Mouse (Mus musculus) lung, embryonic 16.5 days (tissue): Measurements from ENCODE around the gene Gm28230. TPM values are rescaled to one million over a fixed set of nuclear protein-coding genes. Genes with fewer than 3 reads are reported as not detected.

ENCODE experiments used
- ATAC-seq: fragments of 200-750 bp; cut with Nextera tagmentation; 2 replicates; pipeline ENCODE4 v1.8.0; 2017; ENCODE audit warnings: low read depth, mild to moderate bottlenecking, moderate library complexity
- H3K27ac ChIP-seq: fragments of 300-500 bp; sonication (generic); 2 replicates; pipeline ENCODE4 v1.5.1; 2014; ENCODE audit warnings: mild to moderate bottlenecking, control low read depth, low read length
- H3K27me3 ChIP-seq: fragments of 300-500 bp; sonication (generic); 2 replicates; pipeline ENCODE4 v1.6.1; 2014; ENCODE audit warnings: low read depth, low read length, mixed read lengths; ENCODE audit not compliant: control insufficient read depth, insufficient read depth
- H3K36me3 ChIP-seq: fragments of 300-500 bp; sonication (generic); 2 replicates; pipeline ENCODE4 v1.6.1; 2014; ENCODE audit warnings: low read length; ENCODE audit not compliant: control insufficient read depth, insufficient read depth
- H3K4me1 ChIP-seq: fragments of 300-500 bp; sonication (generic); replicated peaks from 2 replicates; pipeline ENCODE4 v1.6.1; 2014; ENCODE audit warnings: low read length, mixed read lengths; ENCODE audit not compliant: control insufficient read depth, insufficient read depth
- H3K4me2 ChIP-seq: fragments of 300-500 bp; sonication (generic); 2 replicates; pipeline ENCODE4 v1.6.1; 2014; ENCODE audit warnings: low read depth, low read length, control low read depth
- H3K4me3 ChIP-seq: fragments of 300-500 bp; sonication (generic); 2 replicates; pipeline ENCODE4 v1.5.1; 2014; ENCODE audit warnings: mild to moderate bottlenecking, low read length, control low read depth
- H3K9ac ChIP-seq: fragments of 300-500 bp; sonication (generic); 2 replicates; pipeline ENCODE4 v1.6.1; 2014; ENCODE audit warnings: low read length, control low read depth
- H3K9me3 ChIP-seq: fragments of 300-500 bp; sonication (generic); 2 replicates; pipeline ENCODE4 v1.6.1; 2016; ENCODE audit warnings: low read length; ENCODE audit not compliant: control insufficient read depth
- WGBS: fragments of 180-500 bp; shearing (Covaris S2); extraction: QIAGEN DNeasy Blood & Tissue Kit; methylation state at CpG from one replicate; pipeline ENCODE4 v1.1.7; 2014; 5-methylcytosine and 5-hydroxymethylcytosine counted together
- polyA plus RNA-seq: library from polyadenylated mRNA; unstranded; fragments of >200 nt; fragmentation: Nextera tagmentation; extraction: Ambion mirVana; gene quantifications from 2 replicates; pipeline ENCODE4 v1.2.1, GENCODE M21; 2015

Gm28230 gene
- polyA plus RNA-seq, 1 experiment from 2014 or later: not detected

- Histone ChIP-seq H3K27ac (no peak overlapping the region), H3K9me3 (no peaks in the 10 kb centered on the region), H3K4me2 (no peak overlapping the region), H3K27me3 (peaks cover 92% of the 10 kb centered on the region), H3K4me1 (peaks cover 5% of the 10 kb centered on the region; the same call in 1 of the 2 replicates), H3K36me3 (no peaks in the 10 kb centered on the region), H3K9ac (no peak overlapping the region), H3K4me3 (no peak overlapping the region)
- no peak for ATAC-seq
- 57% methylated on average over 1 of the region's 1 CpGs for WGBS
Measured at GRCm38 (mm10) chr2:74751861-74752260, 25.3 kb downstream of the Gm28230 start.

- no peaks in the 10 kb centered on the region for H3K9me3 ChIP-seq
- 0 out of 2 replicates have a peak, but pooled peaks cover 5% of the 10 kb centered on the region for H3K4me1 ChIP-seq
- H3K27me3 ChIP-seq: peaks cover 85% of the 10 kb centered on the region
- no peak overlapping the region for H3K27ac ChIP-seq
- ATAC-seq: no peak
- no peak overlapping the region for H3K9ac ChIP-seq
- 3% methylated on average over 45 of the region's 45 CpGs for WGBS
- H3K4me3 ChIP-seq: peak overlapping the region; percentile 29
- no peaks in the 10 kb centered on the region for H3K36me3 ChIP-seq
- H3K4me2 ChIP-seq: peak overlapping the region; percentile 53
Measured at GRCm38 (mm10) chr2:74752431-74753174, 26.1 kb downstream of the Gm28230 start.

DNA sequence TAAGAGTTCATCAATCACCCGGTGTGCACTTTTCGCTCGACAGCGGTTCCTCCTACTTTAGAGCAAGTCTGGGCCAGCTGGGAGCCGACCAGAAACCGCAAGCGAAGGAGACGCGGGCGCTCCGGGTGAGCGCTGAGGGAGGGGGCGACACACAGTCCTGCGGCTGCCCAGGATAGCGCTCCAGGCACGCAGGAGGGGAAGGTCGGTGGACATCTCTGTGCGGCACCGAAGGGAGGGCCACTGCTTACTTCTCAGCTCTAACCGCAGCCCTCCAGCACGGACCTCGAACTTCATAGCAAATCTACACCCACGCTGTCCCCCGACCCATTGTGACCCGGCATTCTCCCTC, 26.6 kb downstream of the Gm28230 start:
- Histone ChIP-seq H3K9ac (no peak overlapping the region), H3K36me3 (no peaks in the 10 kb centered on the region), H3K9me3 (no peaks in the 10 kb centered on the region), H3K4me3 (peak overlapping the region; percentile 29), H3K27ac (no peak overlapping the region), H3K4me2 (peak overlapping the region; percentile 53), H3K4me1 (0 out of 2 replicates have a peak, but pooled peaks cover 5% of the 10 kb centered on the region), H3K27me3 (peaks cover 85% of the 10 kb centered on the region)
- WGBS: 2% methylated on average over 25 of the region's 25 CpGs
- no peak for ATAC-seq

DNA sequence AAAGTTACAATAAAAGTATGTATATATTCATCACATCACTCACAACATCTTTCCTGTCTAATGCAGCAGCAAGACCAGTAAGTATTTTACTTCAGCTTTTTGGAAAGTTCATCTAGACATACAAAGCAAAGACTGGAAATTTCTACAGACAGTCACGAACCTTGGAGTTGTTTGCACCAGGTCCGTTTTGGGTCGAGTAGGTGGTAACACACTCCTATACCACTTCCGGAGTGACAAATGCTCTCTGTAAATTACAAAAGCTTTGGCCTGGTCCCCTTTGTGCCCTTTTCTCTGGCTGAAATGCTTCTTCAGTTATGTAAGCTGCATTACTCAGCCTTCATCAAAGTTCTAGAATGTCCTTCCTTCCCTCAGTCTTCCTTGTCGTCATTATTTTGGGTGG, 27.2 kb downstream of the Gm28230 start:
- 0 out of 2 replicates have a peak, but pooled peaks cover 5% of the 10 kb centered on the region for H3K4me1 ChIP-seq
- WGBS: 31% methylated on average over 5 of the region's 5 CpGs
- H3K4me2 ChIP-seq: no peak overlapping the region
- ATAC-seq: no peak
- no peak overlapping the region for H3K4me3 ChIP-seq
- no peaks in the 10 kb centered on the region for H3K9me3 ChIP-seq
- peaks cover 85% of the 10 kb centered on the region for H3K27me3 ChIP-seq
- H3K9ac ChIP-seq: no peak overlapping the region
- no peak overlapping the region for H3K27ac ChIP-seq
- no peaks in the 10 kb centered on the region for H3K36me3 ChIP-seq

DNA sequence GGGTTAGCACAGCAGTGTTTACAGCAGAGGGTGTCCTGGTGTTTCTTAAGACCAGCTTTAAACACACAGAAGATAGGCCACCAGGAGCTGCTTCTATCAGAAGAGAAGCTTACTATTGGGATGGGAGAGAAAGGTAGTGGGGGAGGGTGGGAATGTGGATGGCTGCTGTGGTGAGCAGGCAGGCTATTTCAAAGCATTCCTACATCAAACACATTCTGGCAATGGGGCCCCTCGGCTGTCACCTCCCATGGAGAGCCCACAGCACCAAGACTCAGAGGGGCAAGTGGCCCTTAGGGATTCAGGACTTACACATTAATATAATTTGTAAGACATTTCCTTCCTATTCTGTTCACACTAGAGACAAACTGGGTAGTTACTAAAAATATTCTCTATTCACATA, 33.6 kb downstream of the Gm28230 start:
- Histone ChIP-seq H3K4me1 (peaks cover 12% of the 10 kb centered on the region), H3K4me2 (no peak overlapping the region), H3K36me3 (no peaks in the 10 kb centered on the region), H3K9me3 (no peaks in the 10 kb centered on the region), H3K9ac (no peak overlapping the region), H3K27me3 (peaks cover 78% of the 10 kb centered on the region), H3K4me3 (no peak overlapping the region), H3K27ac (no peak overlapping the region)
- 16% methylated on average over 1 of the region's 1 CpGs for WGBS
- ATAC-seq: no peak

- peaks cover 83% of the 10 kb centered on the region for H3K27me3 ChIP-seq
- H3K4me3 ChIP-seq: no peak overlapping the region
- H3K36me3 ChIP-seq: no peaks in the 10 kb centered on the region
- no peak overlapping the region for H3K9ac ChIP-seq
- H3K27ac ChIP-seq: no peak overlapping the region
- peaks cover 12% of the 10 kb centered on the region for H3K4me1 ChIP-seq
- ATAC-seq: no peak
- no peaks in the 10 kb centered on the region for H3K9me3 ChIP-seq
- 2% methylated on average over 13 of the region's 13 CpGs for whole genome bisulfite sequencing
- H3K4me2 ChIP-seq: no peak overlapping the region
Measured at GRCm38 (mm10) chr2:74761941-74762340, 35.4 kb downstream of the Gm28230 start.

DNA sequence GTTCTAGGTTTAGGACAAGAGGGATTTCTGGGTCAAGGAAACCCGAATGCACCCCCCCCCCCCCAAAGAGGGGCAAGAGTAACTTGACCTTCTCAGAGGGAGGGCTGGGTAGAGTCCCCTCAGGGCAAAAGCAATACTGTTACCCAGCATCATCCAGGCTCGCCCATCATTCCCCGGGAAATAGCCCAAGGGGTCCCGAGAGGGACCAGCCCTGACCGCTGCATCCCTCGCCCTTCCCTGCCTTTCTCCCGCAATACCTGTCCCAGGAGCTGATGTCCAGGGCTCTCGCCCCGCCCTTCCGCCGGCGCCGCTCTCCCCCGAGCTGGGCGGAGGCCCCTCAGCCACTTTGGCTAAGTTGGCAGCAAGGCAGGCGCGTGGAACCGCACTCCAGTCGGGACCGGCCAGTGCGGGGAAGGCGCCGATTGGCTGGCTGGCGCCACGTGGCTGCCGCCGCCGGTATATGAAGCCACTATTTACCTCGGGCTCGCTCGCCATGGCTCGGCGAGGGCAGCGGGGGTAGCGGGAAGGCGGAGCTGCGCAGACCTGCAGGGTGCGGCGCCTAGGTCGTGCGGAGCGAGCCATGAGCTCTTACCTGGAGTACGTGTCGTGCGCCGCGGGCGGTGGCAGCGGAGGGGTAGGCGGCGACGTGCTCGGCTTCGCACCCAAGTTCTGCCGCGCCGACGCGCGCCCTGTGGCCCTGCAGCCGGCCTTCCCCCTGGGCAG, 36.2 kb downstream of the Gm28230 start, which contains the start of gene Hoxd1:
Gene Hoxd1, plus strand, starts transcription at position 459 of the 723 bp plus-strand sequence.
- Histone ChIP-seq H3K9ac (no peak within 1 kb of the TSS), H3K27me3 (peaks cover 82% of the 10 kb centered on the region), H3K9me3 (no peaks in the 10 kb centered on the region), H3K4me1 (peaks cover 12% of the 10 kb centered on the region), H3K4me2 (peak within 1 kb of the TSS; percentile 88), H3K27ac (no peak within 1 kb of the TSS), H3K36me3 (no peaks in the 10 kb centered on the region), H3K4me3 (peak within 1 kb of the TSS; percentile 54)
- ATAC-seq: peak; percentile 74
- under 1% methylated on average over 57 of the region's 61 CpGs for WGBS

DNA sequence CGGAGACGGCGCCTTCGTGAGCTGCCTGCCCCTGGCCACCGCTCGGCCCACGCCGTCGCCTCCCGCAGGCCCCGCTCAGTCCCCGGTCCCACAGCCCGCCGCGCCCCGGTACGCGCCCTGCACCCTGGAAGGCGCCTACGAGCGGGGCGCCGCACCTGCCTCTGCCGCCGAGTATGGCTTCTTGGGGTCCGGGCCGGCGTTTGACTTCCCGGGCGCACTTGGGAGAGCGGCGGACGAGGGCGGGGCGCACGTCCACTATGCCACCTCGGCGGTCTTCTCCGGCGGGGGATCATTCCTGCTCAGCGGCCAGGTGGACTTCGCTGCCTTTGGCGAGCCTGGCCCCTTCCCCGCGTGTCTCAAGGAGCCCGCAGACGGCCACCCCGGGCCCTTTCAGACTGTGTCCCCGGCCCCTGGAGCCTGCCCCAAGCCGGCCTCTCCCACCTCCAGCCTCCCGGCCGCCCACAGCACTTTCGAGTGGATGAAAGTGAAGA, 36.8 kb downstream of the Gm28230 start:
- no peak overlapping the region for H3K9ac ChIP-seq
- ATAC-seq: peak; percentile 64

GRCm38 (mm10) chr2:74763976-74764375, 37.4 kb downstream of the Gm28230 start:
- Histone ChIP-seq H3K9me3 (no peaks in the 10 kb centered on the region), H3K9ac (no peak overlapping the region), H3K4me3 (no peak overlapping the region), H3K27ac (no peak overlapping the region), H3K4me2 (no peak overlapping the region), H3K27me3 (peaks cover 76% of the 10 kb centered on the region), H3K36me3 (no peaks in the 10 kb centered on the region), H3K4me1 (peaks cover 12% of the 10 kb centered on the region)
- ATAC-seq: no peak
- WGBS: 44% methylated on average over 10 of the region's 10 CpGs

More for the DNA sequence above, 36.8 kb downstream of the Gm28230 start:
- Histone ChIP-seq H3K9me3 (no peaks in the 10 kb centered on the region), H3K36me3 (no peaks in the 10 kb centered on the region), H3K27ac (no peak overlapping the region), H3K27me3 (peaks cover 77% of the 10 kb centered on the region), H3K4me3 (peak overlapping the region; percentile 54), H3K4me1 (peaks cover 12% of the 10 kb centered on the region), H3K4me2 (peak overlapping the region; percentile 88)
- WGBS: 2% methylated on average over 35 of the region's 53 CpGs
